Mouse (Mus musculus): ENCODE measurements around the gene Olfr1023. TPM values are rescaled to one million over a fixed set of nuclear protein-coding genes. Genes with fewer than 3 reads are reported as not detected.

The Olfr1023 gene
- not detected in 2 replicates for polyA plus RNA-seq (2012; ENCODE audit: insufficient read depth, insufficient read length, low replicate concordance, missing spikeins)

DNA sequence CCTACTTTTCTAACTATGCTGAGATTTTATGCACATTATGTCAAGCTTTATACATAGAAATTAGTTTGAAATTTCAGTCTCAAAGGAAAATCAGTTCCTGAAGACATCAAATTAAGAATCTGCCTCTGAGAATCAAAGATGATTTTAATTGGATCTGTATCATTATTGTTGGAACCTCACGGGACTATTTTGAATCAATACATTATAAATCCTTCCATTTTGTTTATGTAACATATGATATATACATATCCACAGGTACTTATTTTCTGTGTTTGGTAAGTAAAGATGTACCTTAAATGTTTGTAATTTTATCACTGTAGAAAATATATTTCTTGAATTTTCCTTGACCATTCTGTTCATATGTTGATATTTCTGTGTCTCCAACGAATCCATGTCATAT, at the start of gene Olfr1023:
Gene Olfr1023 (plus strand): TSS at position 301 of the 400 bp plus-strand sequence.
- H3K27ac ChIP-seq (ENCODE audit: insufficient read depth, low read depth, low read length), result no peak within 1 kb of the TSS
- TF ChIP-seq CTCF (IDR thresholded peaks at IDR 0.05; ENCODE audit: insufficient read depth, low read depth, low read length) (no peak), POLR2A (IDR thresholded peaks at IDR 0.05; ENCODE audit: insufficient read depth, low read depth, low read length) (no peak)
- WGBS, result 67% methylated on average over 2 of the region's 2 CpGs
- H3K4me1 ChIP-seq (ENCODE audit: control insufficient read depth, insufficient read depth, low read length), result no peaks in the 10 kb centered on the region
- H3K4me3 ChIP-seq (ENCODE audit: insufficient read depth, low read depth, low read length), result no peak within 1 kb of the TSS

GRCm38 (mm10) chr2:85845383-85845782, 40.1 kb upstream of the Olfr1023 start, which contains the start of gene Olfr1019:
Gene Olfr1019 (minus strand): TSS chr2:85845483.
- Histone ChIP-seq H3K4me1 (ENCODE audit: control insufficient read depth, insufficient read depth, low read length) (no peaks in the 10 kb centered on the region), H3K4me3 (ENCODE audit: insufficient read depth, low read depth, low read length) (no peak within 1 kb of the TSS), H3K27ac (ENCODE audit: insufficient read depth, low read depth, low read length) (no peak within 1 kb of the TSS)
- no peak for TF ChIP-seq CTCF (IDR thresholded peaks at IDR 0.05; ENCODE audit: insufficient read depth, low read depth, low read length)
- TF ChIP-seq POLR2A (IDR thresholded peaks at IDR 0.05; ENCODE audit: insufficient read depth, low read depth, low read length), result no peak

DNA sequence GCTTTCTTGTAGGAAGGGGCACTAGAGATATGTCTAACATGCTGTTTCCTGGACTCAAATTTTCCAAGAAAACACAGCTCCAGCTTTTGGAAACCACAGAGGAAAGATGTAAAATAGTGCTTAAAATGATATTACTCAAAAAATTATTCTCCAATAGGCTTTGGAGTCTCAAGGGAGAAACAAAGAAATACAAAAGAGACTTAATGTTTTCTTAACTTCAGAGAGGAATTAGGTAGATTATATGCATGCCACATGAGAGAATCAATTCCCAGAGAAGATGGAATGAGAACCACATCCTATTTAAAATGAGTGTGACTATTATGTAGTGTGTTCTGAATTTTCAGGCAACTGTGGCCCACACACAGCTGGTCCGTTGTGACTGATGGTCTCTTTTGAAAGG, 38.7 kb upstream of the Olfr1023 start, which contains the start of gene Olfr1020:
Gene Olfr1020 (plus strand): TSS at position 301 of the 400 bp plus-strand sequence.
- H3K4me3 ChIP-seq (ENCODE audit: insufficient read depth, low read depth, low read length), result no peak within 1 kb of the TSS
- H3K4me1 ChIP-seq (ENCODE audit: control insufficient read depth, insufficient read depth, low read length), result no peaks in the 10 kb centered on the region
- no peak within 1 kb of the TSS for H3K27ac ChIP-seq (ENCODE audit: insufficient read depth, low read depth, low read length)
- WGBS, result 84% methylated on average over 1 of the region's 1 CpGs
- TF ChIP-seq POLR2A (IDR thresholded peaks at IDR 0.05; ENCODE audit: insufficient read depth, low read depth, low read length), result no peak
- no peak for TF ChIP-seq CTCF (IDR thresholded peaks at IDR 0.05; ENCODE audit: insufficient read depth, low read depth, low read length)

DNA sequence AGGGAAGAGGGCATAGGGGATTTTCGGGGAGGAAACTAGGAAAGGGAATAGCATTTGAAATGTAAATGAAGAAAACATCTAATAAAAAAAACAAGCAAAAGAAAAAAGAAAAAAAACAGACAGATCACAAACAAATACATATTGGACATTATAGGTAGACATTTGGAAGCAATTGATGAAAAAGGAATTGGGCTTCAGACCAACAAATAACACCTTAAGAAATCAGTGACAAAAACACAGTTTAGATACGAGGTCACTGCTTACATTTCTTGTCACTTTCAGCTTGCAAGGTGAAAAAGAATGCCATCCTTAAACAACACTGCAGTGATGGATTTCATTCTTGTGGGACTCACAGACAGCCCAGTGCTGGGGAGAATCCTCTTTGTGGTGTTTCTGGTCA, 17.1 kb upstream of the Olfr1023 start, which contains the start of gene Olfr1022:
Gene Olfr1022 (plus strand): TSS at position 301 of the 400 bp plus-strand sequence.
- TF ChIP-seq POLR2A (IDR thresholded peaks at IDR 0.05; ENCODE audit: insufficient read depth, low read depth, low read length), result no peak
- H3K4me3 ChIP-seq (ENCODE audit: insufficient read depth, low read depth, low read length), result no peak within 1 kb of the TSS
- no peak within 1 kb of the TSS for H3K27ac ChIP-seq (ENCODE audit: insufficient read depth, low read depth, low read length)
- WGBS, result 45% methylated on average over 2 of the region's 2 CpGs
- H3K4me1 ChIP-seq (ENCODE audit: control insufficient read depth, insufficient read depth, low read length), result no peaks in the 10 kb centered on the region

DNA sequence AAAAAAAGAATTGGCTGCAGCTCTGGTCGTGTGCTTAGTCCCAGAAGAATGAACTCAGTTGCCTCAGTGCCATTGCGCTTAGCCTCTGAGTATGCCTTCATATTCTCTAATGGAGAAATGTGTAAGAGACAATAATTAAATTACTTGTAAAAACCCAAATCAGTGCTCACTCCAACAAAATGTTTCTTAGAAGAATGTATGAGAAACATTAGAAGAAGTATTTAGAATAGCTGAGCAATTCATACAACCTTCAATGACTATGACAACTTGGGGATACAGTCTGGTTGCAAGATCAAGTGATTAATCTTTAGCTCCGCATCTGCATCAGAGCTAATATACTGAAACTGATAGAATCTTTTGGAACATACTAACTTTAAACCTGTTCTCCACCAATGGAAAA, 19.5 kb downstream of the Olfr1023 start, which contains the start of gene Olfr1024:
Gene Olfr1024 (minus strand): TSS at position 101 of the 400 bp plus-strand sequence.
- no peaks in the 10 kb centered on the region for H3K4me1 ChIP-seq (ENCODE audit: control insufficient read depth, insufficient read depth, low read length)
- no peak within 1 kb of the TSS for H3K27ac ChIP-seq (ENCODE audit: insufficient read depth, low read depth, low read length)
- no peak for TF ChIP-seq POLR2A (IDR thresholded peaks at IDR 0.05; ENCODE audit: insufficient read depth, low read depth, low read length)
- TF ChIP-seq CTCF (IDR thresholded peaks at IDR 0.05; ENCODE audit: insufficient read depth, low read depth, low read length), result no peak
- WGBS, result 86% methylated on average over 3 of the region's 3 CpGs
- no peak within 1 kb of the TSS for H3K4me3 ChIP-seq (ENCODE audit: insufficient read depth, low read depth, low read length)

DNA sequence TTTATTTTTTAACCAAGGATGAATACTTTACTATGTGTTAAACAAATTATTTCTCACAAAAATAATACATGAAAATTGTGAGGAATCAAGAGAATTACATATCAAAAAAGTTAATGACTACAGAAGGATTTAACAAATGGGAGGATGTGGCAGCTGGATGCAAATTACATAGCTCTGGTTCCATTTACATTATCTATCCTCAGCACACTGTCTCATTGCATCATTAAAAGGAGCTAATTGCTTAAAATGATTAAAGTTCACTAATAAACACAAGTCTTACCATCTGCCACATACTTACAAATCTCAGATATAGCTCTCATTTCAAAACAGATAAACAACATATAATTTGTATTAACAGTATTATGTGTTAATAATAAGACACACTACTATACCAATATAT, 27.8 kb downstream of the Olfr1023 start:
- Histone ChIP-seq H3K4me3 (ENCODE audit: insufficient read depth, low read depth, low read length) (no peak overlapping the region), H3K27ac (ENCODE audit: insufficient read depth, low read depth, low read length) (no peak overlapping the region), H3K4me1 (ENCODE audit: control insufficient read depth, insufficient read depth, low read length) (no peaks in the 10 kb centered on the region)
- TF ChIP-seq POLR2A (IDR thresholded peaks at IDR 0.05; ENCODE audit: insufficient read depth, low read depth, low read length) (no peak), CTCF (IDR thresholded peaks at IDR 0.05; ENCODE audit: insufficient read depth, low read depth, low read length) (no peak)

GRCm38 (mm10) chr2:85914893-85915292, 29.5 kb downstream of the Olfr1023 start, which contains the start of gene Olfr1025-ps1:
Gene Olfr1025-ps1 (plus strand): TSS chr2:85915193.
- no peak within 1 kb of the TSS for H3K27ac ChIP-seq (ENCODE audit: insufficient read depth, low read depth, low read length)
- no peak for TF ChIP-seq POLR2A (IDR thresholded peaks at IDR 0.05; ENCODE audit: insufficient read depth, low read depth, low read length)
- WGBS, result 45% methylated on average over 1 of the region's 1 CpGs
- H3K4me1 ChIP-seq (ENCODE audit: control insufficient read depth, insufficient read depth, low read length), result no peaks in the 10 kb centered on the region
- H3K4me3 ChIP-seq (ENCODE audit: insufficient read depth, low read depth, low read length), result no peak within 1 kb of the TSS

DNA sequence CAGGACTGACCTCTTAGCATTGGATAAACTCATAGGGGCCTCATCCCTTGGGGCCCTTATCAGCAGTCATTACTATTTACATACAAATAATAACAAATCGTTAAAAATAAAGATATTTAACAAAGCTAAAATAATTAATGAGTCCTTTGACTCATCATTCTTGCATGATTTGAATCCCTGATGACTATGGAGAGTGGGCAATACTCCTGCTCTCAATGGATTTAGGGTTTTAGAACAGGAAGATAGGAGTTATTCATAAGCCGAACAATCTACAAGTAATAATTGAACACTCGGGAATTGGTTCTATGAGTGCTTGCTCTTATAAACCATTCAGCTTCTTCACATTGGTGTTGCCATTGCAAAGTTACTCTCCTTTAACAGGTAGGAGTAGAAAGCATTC, 35.8 kb downstream of the Olfr1023 start, which contains the start of gene Olfr1026:
Gene Olfr1026 (plus strand): TSS at position 301 of the 400 bp plus-strand sequence.
- H3K4me1 ChIP-seq (ENCODE audit: control insufficient read depth, insufficient read depth, low read length), result no peaks in the 10 kb centered on the region
- 88% methylated on average over 3 of the region's 3 CpGs for WGBS
- no peak within 1 kb of the TSS for H3K4me3 ChIP-seq (ENCODE audit: insufficient read depth, low read depth, low read length)
- H3K27ac ChIP-seq (ENCODE audit: insufficient read depth, low read depth, low read length), result no peak within 1 kb of the TSS
- TF ChIP-seq POLR2A (IDR thresholded peaks at IDR 0.05; ENCODE audit: insufficient read depth, low read depth, low read length) (no peak), CTCF (IDR thresholded peaks at IDR 0.05; ENCODE audit: insufficient read depth, low read depth, low read length) (no peak)

Other genes starting within 250 kb of the Olfr1023 start
- gene Olfr1002, start 234.9 kb upstream of the Olfr1023 start, polyA plus RNA-seq (2012; ENCODE audit: insufficient read depth, insufficient read length, low replicate concordance, missing spikeins), result not detected in 2 replicates
- gene Olfr154, start 221.2 kb upstream of the Olfr1023 start, polyA plus RNA-seq (2012; ENCODE audit: insufficient read depth, insufficient read length, low replicate concordance, missing spikeins), result not detected in 2 replicates
- not detected in 2 replicates for gene Olfr1006, start 206.9 kb upstream of the Olfr1023 start, polyA plus RNA-seq (2012; ENCODE audit: insufficient read depth, insufficient read length, low replicate concordance, missing spikeins)
- not detected in 2 replicates for gene Olfr1008, start 196.2 kb upstream of the Olfr1023 start, polyA plus RNA-seq (2012; ENCODE audit: insufficient read depth, insufficient read length, low replicate concordance, missing spikeins)
- gene Olfr1009, start 170.2 kb upstream of the Olfr1023 start, polyA plus RNA-seq (2012; ENCODE audit: insufficient read depth, insufficient read length, low replicate concordance, missing spikeins), result not detected in 2 replicates
- gene Olfr1012, start 122.9 kb upstream of the Olfr1023 start, polyA plus RNA-seq (2012; ENCODE audit: insufficient read depth, insufficient read length, low replicate concordance, missing spikeins), result not detected in 2 replicates
- gene Olfr1013, start 118.5 kb upstream of the Olfr1023 start, polyA plus RNA-seq (2012; ENCODE audit: insufficient read depth, insufficient read length, low replicate concordance, missing spikeins), result not detected in 2 replicates
- not detected in 2 replicates for gene Olfr1014, start 112.9 kb upstream of the Olfr1023 start, polyA plus RNA-seq (2012; ENCODE audit: insufficient read depth, insufficient read length, low replicate concordance, missing spikeins)
- gene Olfr1015, start 103.6 kb upstream of the Olfr1023 start, polyA plus RNA-seq (2012; ENCODE audit: insufficient read depth, insufficient read length, low replicate concordance, missing spikeins), result not detected in 2 replicates
- gene Olfr1016, start 83.1 kb upstream of the Olfr1023 start, polyA plus RNA-seq (2012; ENCODE audit: insufficient read depth, insufficient read length, low replicate concordance, missing spikeins), result not detected in 2 replicates
- not detected in 2 replicates for gene Olfr1018, start 67.2 kb upstream of the Olfr1023 start, polyA plus RNA-seq (2012; ENCODE audit: insufficient read depth, insufficient read length, low replicate concordance, missing spikeins)
- gene Olfr1019, start 40.2 kb upstream of the Olfr1023 start, polyA plus RNA-seq (2012; ENCODE audit: insufficient read depth, insufficient read length, low replicate concordance, missing spikeins), result not detected in 2 replicates
- not detected in 2 replicates for gene Olfr1020, start 38.6 kb upstream of the Olfr1023 start, polyA plus RNA-seq (2012; ENCODE audit: insufficient read depth, insufficient read length, low replicate concordance, missing spikeins)
- gene Olfr1022, start 17.0 kb upstream of the Olfr1023 start, polyA plus RNA-seq (2012; ENCODE audit: insufficient read depth, insufficient read length, low replicate concordance, missing spikeins), result not detected in 2 replicates
- not detected in 2 replicates for gene Olfr1024, start 19.4 kb downstream of the Olfr1023 start, polyA plus RNA-seq (2012; ENCODE audit: insufficient read depth, insufficient read length, low replicate concordance, missing spikeins)
- not detected in 2 replicates for gene Olfr1025-ps1, start 29.6 kb downstream of the Olfr1023 start, polyA plus RNA-seq (2012; ENCODE audit: insufficient read depth, insufficient read length, low replicate concordance, missing spikeins)
- gene Olfr1026, start 35.9 kb downstream of the Olfr1023 start, polyA plus RNA-seq (2012; ENCODE audit: insufficient read depth, insufficient read length, low replicate concordance, missing spikeins), result not detected in 2 replicates
- not detected in 2 replicates for gene Olfr1028, start 64.8 kb downstream of the Olfr1023 start, polyA plus RNA-seq (2012; ENCODE audit: insufficient read depth, insufficient read length, low replicate concordance, missing spikeins)
- gene Olfr1029, start 88.3 kb downstream of the Olfr1023 start, polyA plus RNA-seq (2012; ENCODE audit: insufficient read depth, insufficient read length, low replicate concordance, missing spikeins), result not detected in 2 replicates
- not detected in 2 replicates for gene Olfr1030, start 93.6 kb downstream of the Olfr1023 start, polyA plus RNA-seq (2012; ENCODE audit: insufficient read depth, insufficient read length, low replicate concordance, missing spikeins)
- not detected in 2 replicates for gene Olfr1031, start 104.7 kb downstream of the Olfr1023 start, polyA plus RNA-seq (2012; ENCODE audit: insufficient read depth, insufficient read length, low replicate concordance, missing spikeins)
- gene Olfr1032, start 119.9 kb downstream of the Olfr1023 start, polyA plus RNA-seq (2012; ENCODE audit: insufficient read depth, insufficient read length, low replicate concordance, missing spikeins), result not detected in 2 replicates
- not detected in 2 replicates for gene Olfr1033, start 135.0 kb downstream of the Olfr1023 start, polyA plus RNA-seq (2012; ENCODE audit: insufficient read depth, insufficient read length, low replicate concordance, missing spikeins)
- not detected in 2 replicates for gene Olfr1034, start 160.2 kb downstream of the Olfr1023 start, polyA plus RNA-seq (2012; ENCODE audit: insufficient read depth, insufficient read length, low replicate concordance, missing spikeins)
- not detected in 2 replicates for gene Olfr1036, start 188.4 kb downstream of the Olfr1023 start, polyA plus RNA-seq (2012; ENCODE audit: insufficient read depth, insufficient read length, low replicate concordance, missing spikeins)
- gene Olfr1037, start 201.7 kb downstream of the Olfr1023 start, polyA plus RNA-seq (2012; ENCODE audit: insufficient read depth, insufficient read length, low replicate concordance, missing spikeins), result not detected in 2 replicates

All from olfactory bulb, adult 2 months (tissue).